Mouse (Mus musculus) T-helper 2 cell (primary cell): ENCODE data around the gene Rbpj.

Experiments
- in situ Hi-C: fragments of 300-600 bp; cut with MboI, MseI; formaldehyde crosslinking; loops from one replicate; pipeline ENCODE4 v1.15.1; 2025; ENCODE audit warnings: high pct_unique_total_duplicates

The Rbpj gene

DNA sequence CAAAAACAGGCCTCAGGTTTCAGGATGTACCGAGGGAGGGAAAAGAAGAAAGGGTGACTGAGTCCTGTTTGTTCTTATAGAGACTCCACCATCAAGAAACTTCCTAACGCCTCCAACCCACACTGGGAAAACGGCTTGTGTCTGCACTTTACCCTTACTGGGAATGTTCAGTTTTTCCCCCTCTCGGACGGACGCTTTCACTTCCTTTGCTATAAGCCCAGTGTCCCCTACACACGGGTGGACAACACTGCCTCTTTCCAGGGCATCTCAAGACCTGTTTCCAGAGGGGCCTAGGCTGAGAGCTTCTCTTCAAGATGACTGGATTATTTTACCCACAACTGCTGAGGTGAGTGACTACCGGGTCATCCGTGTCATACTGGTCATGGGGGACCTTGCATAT is at the start of gene Rbpj:
Gene Rbpj (plus strand): TSS at position 270 of the 400 bp plus-strand sequence.
- in situ Hi-C loops = no loop called here

DNA sequence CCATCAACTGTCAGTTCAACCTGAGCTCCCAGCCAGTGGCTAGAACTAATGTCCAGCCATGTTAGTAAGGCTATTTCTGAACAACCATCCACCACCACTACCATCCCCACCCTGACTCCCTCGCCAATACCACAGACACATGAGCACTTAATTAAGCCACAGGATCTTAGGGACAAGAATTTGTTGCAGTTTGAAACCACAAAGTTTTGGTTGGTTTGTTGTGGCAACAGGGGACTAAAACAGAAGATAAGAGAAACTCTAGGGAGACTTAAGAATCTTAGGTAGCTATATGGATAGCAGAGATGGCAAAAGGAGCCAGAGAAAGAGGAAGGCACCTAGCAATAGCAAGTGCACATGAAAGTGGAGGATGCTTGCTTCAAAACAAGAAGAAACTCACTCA is 45.2 kb upstream of the Rbpj start:
- in situ Hi-C loops = loop anchor here (10.0 to 25.0 kb wide), 2 partner anchors 144 to 1233 kb away; partner anchors contain the start of gene Dhx15

DNA sequence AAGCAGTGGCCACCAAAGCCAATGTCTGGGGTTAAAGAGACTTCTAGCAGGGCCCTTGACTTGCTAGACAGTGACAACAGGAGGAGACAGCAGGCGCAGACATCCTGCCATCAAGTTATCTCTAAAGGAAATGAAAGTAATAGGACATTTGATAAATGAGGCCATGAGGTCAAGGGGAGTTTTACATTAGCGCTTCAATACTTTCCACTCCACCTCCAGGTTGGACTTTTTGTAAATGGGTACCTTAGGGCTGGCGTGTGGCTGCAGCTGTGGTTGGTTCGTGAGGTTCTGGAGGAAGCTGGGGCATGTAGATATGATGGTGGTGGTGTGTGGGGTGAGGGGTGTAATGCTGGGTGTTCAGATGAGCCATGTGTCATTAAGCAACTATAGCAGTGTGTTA is 44.7 kb upstream of the Rbpj start:
- in situ Hi-C loops = loop anchor here (10.0 to 25.0 kb wide), 2 partner anchors 144 to 1234 kb away; partner anchors contain the start of gene Dhx15

DNA sequence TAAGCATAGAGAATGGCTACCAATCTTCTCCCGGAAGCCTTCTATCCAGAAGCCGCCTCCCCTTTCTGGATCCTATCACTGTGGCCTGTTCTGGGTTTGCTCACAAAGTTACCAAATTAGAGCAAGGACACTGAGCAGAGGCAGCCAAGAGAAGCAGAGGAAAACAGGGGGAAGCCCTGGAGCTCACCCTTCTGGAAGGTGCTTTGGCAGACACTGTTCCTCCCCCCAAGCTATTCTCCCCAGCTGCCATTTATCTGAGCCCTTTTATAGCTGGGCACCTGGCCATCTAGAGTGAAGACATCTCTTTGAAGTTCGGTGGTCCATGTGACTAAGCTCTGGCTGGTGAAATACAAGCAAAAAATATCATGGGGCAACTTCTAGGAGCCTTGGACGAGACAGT is 38.5 kb upstream of the Rbpj start:
- in situ Hi-C loops = loop anchor here (5.0 to 10.0 kb wide), 2 partner anchors 35 to 137 kb away; no protein-coding TSS in a partner anchor

DNA sequence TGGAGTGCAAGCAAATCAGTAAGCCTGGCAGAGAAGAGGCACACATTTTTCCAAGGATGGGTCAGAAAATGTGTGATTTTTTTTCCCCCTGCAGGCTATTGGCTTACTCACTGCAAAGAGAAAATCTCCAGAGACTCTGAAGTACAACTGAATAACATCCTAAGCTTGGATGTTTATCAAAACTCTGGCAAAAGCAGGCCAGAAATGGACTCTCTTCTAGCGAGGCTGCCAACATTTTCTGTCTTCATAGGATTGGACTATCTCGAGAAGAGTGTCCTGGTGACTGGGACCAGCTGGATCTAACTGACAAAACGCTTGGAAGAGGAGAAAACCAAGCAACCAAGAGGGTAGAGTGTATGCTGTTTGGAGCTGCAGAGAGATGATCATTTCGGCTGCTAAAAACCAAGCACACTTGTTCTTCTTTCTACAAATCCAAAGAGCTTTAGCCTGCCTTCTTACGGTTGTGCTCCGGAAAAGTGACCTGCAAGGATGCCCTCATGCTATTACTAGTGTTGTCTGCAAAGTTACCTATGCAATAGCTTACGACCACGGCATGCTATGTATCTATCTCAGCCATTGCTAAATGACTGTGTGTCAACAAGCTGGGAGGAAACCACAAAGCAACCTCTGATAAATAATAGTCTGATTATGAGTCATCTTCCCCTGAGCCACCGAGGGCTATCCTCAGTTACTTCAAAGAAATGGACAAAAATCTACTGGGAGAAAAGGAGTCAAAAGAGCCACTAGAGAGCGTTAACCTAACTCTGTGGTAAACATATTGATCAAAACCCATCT is 36.1 kb upstream of the Rbpj start:
- in situ Hi-C loops = loop anchor here (5.0 to 10.0 kb wide), 2 partner anchors 38 to 135 kb away; no protein-coding TSS in a partner anchor

DNA sequence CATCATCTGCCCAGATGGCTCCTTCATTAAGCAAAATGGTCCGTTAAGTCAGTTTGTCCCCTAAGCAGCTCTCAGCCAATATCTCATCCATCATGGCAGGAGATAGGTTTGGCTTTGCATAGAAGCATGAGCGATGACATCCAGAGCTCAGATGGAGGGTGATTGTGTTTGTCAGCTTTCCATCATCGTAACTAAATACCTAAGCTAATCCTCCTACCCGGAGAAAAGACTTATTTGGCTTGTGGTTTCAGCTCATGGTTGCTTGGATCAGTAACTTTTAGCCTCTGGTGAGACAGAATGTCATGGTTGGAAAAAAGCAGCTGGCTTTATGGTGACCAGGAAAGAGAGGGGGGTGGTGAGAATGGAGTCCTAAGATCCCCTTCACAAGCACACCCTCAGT is 33.5 kb upstream of the Rbpj start:
- in situ Hi-C loops = no loop called here

DNA sequence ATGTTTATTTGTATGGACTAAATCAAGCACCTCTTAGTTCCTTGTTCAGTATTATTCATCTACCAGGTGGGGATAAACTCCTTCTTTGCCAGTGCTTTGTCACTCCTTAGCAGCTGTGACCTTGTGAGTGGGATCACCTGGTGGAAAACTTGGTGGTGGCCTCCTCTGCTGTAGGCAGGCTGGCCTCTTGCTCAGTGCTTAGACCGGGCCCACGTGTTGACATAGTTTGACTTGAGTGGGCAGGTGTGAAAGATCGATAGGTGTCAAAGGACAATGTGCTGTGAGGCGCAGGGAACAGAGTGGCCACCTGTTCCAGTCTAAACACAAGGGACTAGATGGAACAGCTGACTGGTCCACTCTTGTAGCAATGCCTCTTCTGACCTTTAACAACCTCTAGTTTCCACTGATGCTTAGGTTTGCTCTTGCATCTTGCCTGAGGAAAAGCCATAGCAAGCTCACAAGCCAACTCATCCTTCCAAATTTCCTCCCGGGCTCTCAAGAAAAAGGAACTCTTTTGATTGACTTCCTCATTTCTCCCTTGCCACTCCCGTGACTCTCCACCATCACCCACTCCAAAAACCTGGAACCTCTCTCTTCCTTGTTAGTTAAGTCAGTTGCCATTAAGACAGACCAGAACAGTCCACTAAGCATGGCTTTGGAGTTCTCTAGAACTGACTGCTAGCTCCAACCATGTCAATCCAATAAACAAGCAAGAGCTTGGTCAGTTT is 28.9 kb upstream of the Rbpj start:
- in situ Hi-C loops = no loop called here

DNA sequence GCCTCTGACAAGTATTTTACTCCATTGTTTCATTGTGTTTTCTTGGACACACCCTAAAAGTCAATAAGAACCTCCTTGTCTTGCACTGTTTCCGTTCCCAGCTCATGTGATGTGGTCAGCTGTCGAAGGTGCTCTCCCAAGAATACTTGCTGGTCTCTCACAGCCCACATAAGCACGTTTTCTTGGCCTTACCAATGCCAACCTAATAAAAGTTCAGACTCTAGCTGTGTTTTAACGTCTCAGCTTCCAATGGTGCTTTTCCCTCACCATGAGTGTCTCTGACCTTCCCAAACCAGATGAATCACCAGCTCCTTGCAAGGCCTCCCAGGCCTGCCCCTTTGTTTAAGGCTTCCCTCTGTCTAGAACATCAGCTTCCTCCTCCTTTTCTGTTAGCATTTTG is 28.2 kb upstream of the Rbpj start:
- in situ Hi-C loops = no loop called here

DNA sequence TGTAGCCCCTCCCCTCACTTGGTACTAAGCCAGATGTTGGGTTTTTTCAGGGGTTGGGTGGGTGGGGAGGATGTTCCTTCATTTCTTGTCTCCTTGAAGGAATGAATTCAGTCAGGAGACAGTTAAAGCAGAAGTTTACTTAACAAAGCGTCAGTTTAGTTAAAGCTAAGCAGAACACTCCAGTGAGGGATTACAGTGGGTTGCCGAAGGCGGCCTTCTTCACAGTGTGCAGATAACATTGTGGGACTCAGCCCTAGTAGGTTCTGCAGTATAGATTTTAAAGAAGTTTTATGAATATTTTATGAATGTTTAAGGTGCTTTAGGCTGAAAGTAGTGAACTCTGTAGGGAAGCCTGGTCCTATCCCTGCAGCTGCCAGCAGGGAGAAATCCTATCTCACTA is 27.7 kb upstream of the Rbpj start:
- in situ Hi-C loops = no loop called here

DNA sequence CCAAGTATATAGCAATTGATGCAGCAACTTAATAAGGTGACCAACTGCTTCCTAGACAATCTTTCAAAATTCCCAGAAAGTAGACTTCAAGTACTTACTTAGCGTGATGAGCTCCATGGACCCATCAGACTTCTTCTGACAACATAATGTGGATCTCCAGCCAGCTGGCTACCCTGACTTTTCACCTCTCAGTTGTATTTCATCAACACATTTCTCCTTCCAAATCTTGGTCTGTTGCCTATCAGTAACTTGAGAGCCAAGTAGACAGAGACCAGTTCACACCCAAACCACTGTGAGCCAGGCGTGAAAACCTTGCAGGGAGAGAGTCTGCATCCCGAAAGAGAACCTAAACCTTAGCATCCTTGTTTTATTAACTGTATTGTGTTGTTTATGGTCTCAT is 26.3 kb upstream of the Rbpj start:
- in situ Hi-C loops = loop anchor here (5.0 kb wide), 1 partner anchor 77 kb away; no protein-coding TSS in a partner anchor

DNA sequence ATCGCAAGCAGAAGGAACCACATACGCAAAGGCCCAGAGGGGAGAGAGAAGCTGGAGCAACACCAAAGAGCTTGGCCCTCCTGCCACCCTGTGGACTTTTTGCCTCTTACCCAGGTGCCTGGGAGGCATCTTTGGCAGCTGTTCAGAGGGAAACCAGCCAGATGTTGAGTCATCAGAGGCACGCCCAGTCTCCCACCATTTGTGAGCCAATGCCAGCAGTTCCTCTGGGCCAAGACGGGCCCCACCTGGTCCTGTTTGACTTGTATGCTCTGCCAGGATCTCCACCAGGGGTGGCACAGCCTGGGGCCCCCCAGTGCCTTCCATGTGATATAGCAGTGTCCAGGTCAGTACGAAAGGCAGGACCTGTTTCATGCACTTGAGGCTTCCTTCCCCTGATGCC is 21.9 kb upstream of the Rbpj start:
- in situ Hi-C loops = loop anchor here (5.0 kb wide), 1 partner anchor 82 kb away; no protein-coding TSS in a partner anchor

DNA sequence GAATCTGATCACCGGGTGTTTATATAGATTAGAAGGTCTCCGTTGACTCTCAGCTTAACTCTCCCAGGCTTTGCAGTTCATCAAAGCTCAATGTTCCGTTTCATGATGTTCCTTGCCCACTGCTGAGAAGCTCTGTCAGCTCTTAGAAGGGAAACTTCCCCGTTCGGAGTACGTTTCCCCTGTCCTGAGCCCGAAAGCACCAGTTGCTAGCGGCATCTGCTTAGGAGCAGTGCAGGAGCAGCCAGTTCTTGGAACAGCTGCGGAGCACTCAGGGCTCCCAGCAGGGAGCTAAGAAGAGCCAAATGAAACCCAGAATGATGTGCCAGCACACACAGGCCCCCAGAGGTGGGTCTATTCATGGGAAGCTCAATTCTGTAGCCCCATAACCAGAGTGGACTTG is 15.0 kb upstream of the Rbpj start:
- in situ Hi-C loops = no loop called here

DNA sequence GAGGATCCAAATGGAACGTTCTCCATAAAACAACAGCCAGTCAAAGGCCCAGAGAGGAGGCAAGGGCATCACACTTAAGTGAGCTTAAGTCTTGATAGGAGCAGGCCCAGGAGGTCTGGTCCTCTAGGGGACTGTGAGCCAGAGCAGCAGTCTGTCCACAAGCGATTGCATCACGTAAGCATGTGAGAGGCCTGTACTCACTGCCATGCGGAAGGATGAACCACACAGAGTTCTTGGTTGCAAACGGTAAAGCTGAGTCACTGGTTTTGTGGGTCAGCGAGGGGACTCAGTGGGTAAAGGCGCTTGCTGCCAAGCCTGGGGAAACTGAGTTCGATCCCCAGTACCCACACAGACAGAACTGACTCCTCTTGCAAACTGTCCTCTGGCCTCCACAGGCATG is 14.1 kb upstream of the Rbpj start:
- in situ Hi-C loops = no loop called here

DNA sequence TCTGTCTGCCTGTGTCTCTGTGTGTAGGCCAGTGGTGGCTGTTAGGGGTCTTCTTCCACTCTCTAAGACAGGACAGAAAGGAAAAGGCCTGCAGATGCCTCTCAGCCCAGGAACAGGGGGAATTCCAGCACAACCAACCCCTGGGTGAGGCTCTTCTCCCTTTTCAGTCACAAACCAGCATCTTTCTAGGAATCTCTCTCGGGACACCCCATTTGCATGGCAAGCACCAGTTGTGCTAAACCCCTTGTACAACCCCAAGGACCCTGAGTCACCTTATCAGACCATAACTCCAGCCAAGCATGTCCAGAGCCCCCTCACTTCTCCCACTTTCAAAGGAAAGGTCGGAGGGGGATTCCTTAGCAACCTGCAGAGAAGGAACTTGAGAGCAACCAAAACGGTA is 13.0 kb upstream of the Rbpj start:
- in situ Hi-C loops = no loop called here

DNA sequence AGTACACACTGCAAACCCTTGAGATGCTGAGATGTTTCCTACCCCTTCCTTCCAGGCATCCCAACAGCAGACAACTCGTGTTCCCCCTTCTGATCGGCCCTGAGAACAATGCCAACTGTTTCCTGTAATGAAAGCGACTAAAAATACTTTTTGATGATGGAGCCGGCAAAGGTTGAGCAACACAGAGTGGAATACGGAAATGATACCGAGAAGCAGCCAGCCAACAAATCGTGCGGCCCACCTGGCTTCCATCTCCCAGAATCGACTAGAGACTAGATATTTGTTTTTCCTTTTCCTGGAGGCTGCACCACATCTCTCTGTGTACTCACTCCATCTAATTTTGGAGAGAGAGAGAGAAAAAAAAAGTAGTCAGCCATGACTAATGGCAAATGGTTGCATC is 11.2 kb upstream of the Rbpj start:
- in situ Hi-C loops = no loop called here

DNA sequence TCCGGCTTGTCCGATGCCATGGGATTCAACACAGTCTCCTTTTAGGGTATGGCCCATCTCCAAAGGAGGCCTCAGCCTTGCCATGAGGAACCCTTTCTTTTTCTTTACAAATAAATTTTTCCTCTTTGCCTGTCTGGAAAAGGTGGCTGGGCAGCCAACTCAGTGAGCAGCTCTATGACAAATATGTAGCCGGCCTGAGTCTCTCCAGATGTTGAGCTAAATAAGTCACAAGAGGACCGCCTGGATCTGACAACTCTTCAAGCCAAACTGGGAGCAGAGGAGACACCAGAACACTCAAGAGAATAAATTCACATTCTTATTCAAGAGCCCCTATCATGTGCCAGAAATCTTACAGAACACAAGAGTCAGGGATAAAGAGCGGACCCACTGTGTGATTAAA is 10.5 kb upstream of the Rbpj start:
- in situ Hi-C loops = no loop called here

DNA sequence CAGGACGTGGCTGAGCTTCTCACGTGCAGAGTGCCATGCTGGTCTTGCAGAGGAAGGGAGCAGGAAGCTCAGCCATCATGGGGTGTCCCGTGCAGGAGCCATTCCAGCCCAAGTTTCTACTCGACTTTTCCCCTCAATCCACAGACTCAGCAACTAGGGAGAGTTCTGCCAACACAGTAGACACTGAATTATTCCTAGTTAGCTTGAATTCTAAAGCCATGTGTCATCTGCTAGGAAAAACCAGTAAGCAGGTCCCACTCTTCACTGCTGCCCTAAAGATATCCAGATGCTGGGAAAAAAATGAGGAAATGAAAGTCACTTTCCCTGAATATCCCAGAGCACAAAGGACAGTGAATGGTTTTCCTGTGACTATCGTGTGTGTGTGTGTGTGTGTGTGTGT is 5.8 kb upstream of the Rbpj start:
- in situ Hi-C loops = no loop called here

DNA sequence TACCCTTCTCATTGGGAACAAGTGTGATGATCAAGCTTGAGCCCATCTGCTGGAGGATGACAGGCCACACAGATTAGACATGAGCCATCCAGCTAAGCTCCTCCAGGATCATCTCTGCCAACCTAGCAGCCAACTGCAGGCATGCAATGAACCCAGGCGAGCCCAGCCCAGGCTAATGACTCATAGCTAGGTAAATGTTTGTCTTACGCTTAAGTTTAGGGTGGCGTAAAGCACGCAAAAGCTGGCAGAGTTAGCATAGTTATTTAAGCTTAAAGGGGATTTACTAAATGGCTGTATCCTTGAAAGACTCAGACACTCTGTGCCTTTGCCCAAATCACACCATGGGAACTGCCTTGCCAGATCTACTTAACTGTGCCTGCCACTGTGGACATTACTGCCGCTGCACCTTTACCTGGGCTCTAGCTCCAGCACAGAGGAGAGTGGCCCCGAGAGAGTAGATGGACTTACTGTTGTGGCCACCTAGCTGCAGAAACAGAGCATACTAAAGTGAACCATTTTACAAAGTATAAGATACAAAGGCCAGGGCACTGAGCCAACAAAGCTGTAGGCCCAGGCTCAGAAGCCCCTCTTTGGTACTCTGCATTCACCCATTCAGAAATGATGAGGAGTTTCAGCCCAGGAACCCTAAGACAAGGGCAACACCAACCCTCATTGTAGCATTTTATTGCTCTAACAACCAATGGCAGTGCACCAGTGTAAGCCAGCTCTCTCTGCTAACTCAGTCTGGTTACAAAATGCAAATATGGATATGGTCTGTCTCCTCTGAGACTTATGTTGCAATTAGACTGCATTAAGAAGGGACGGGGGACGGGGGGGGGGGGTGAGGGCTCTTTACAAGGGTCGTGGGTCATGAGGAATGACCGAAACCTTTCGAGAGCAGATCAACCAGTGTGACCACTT is 2.6 kb upstream of the Rbpj start:
- in situ Hi-C loops = no loop called here

DNA sequence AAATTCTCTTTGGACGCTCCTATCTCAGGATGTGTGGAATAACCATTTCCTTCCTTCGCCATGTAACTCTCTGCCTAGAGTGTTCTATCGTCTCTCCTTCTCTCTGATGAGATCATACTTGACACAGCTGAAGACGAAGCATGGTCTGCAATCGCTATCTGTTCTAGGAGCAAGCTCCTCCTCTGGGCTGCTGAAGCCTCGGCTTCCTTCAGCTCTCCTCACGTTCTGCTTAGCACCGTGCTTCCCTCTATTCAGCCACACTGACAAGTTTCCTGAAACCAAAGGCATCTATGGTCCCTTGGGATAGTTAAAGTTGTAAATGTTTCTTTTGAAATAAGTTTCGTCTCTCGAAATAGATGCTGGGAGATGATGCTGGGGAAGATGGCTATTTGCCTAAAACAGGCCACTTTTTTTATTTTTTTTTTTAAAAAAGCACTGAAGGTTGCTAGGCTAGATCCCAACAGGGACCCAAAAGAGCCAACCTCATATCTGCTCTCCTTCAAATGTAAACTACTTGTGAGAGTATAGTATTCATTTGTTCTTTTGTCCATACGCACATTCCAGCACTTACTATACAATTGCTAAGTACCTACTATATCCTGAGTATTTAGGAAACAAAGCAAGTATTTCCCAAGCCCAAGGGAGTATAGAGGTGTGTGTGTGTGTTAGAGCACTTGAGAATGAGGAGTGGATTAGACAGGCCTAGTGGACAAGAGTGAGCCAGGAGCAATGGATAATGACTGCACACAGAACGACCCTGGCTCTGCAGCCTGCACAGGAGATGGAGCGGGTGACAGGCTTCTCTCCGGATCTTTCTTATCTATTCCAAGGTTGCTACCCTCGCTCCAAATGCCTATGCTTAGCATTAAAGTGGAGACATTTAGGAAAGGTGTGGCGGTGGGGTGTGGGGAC is 726 bp downstream of the Rbpj start:
- in situ Hi-C loops = no loop called here

DNA sequence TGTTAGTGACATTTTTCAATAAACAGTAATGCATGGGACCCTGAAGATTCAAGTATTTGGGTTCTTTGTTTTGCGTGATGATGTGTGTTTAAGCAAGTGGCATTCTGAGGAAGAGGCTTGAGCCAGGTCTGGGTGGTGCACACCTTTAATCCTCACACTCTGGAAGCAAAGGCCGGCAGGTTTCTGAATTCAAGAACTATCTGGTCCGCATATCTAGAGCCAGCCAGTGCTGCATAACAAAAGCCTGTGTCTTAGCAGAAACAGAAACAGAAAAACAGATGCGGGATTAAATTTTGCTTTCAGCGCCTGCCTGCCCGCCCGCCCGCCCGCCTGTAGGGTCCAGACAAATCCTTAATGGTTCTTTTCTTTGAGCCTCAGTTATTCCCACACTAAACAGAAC is 1.6 kb downstream of the Rbpj start:
- in situ Hi-C loops = no loop called here

DNA sequence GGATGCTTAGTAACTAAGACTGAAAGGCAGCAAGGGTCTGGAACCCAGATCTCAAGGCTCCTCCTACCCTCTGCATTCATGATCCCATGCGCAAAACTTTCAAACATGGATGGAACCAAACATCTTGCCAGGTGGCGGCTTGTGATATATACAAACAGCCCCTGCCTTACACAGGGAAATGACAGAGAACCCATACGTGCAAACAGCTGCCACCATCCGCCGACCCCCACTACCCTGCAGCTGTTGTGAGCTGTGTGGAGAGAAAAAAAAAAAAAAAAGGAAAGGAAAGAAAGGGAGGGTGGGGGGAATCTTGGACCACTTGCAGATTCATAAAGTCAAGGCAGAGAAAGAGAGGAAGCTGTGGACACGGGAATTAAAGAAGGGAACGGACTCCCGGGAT is 2.4 kb downstream of the Rbpj start:
- in situ Hi-C loops = no loop called here
